Mouse (Mus musculus) ES-Bruce4 (cell line): ENCODE measurements around the gene Gpx3. TPM values are rescaled to one million over a fixed set of nuclear protein-coding genes. Genes with fewer than 3 reads are reported as not detected.

Experiments
- H3K27ac ChIP-seq: 2 replicates; pipeline ENCODE4 v1.5.1; 2012; ENCODE audit warnings: low read length, inconsistent platforms; ENCODE audit not compliant: insufficient read depth
- H3K27me3 ChIP-seq: 2 replicates; pipeline ENCODE4 v1.6.1; 2012; ENCODE audit warnings: mild to moderate bottlenecking, low read length, inconsistent platforms; ENCODE audit not compliant: control insufficient read depth, poor library complexity, insufficient read depth, severe bottlenecking
- H3K36me3 ChIP-seq: 2 replicates; pipeline ENCODE4 v1.6.1; 2012; ENCODE audit warnings: inconsistent platforms, mild to moderate bottlenecking, low read length, moderate library complexity; ENCODE audit not compliant: control insufficient read depth, poor library complexity, insufficient read depth, severe bottlenecking
- H3K4me1 ChIP-seq: one replicate; pipeline ENCODE4 v1.8.1; 2011; ENCODE audit warnings: low read length; ENCODE audit not compliant: control insufficient read depth, insufficient read depth
- H3K4me3 ChIP-seq: 2 replicates; pipeline ENCODE4 v1.5.1; 2011; ENCODE audit warnings: low read depth, mild to moderate bottlenecking, low read length
- H3K9ac ChIP-seq: 2 replicates; pipeline ENCODE4 v1.6.1; 2012; ENCODE audit warnings: low read depth, mild to moderate bottlenecking, inconsistent platforms; ENCODE audit not compliant: poor library complexity, severe bottlenecking
- H3K9me3 ChIP-seq: replicated peaks from 2 replicates; pipeline ENCODE4 v1.6.1; 2012; ENCODE audit warnings: mild to moderate bottlenecking, low read length, inconsistent platforms; ENCODE audit not compliant: control insufficient read depth, poor library complexity, insufficient read depth, severe bottlenecking
- CTCF ChIP-seq: IDR thresholded peaks from one replicate; pipeline ENCODE4 v1.8.1; 2011; ENCODE audit warnings: low read depth, low read length
- EP300 ChIP-seq: IDR thresholded peaks from 2 replicates; pipeline ENCODE4 v1.6.1; 2011; ENCODE audit warnings: low read depth, low read length; ENCODE audit not compliant: insufficient read depth
- POLR2A ChIP-seq: IDR thresholded peaks from one replicate; pipeline ENCODE4 v1.8.1; 2011; ENCODE audit warnings: low read length; ENCODE audit not compliant: insufficient read depth
- polyA plus RNA-seq: library from polyadenylated mRNA; stranded (reverse); fragments of >200 nt; gene quantifications from 2 replicates; pipeline ENCODE4 v1.2.4, GENCODE M21; 2011; ENCODE audit warnings: low read depth; ENCODE audit not compliant: missing spikeins, insufficient read depth, insufficient read length

The Gpx3 gene
- polyA plus RNA-seq, 1 experiment, result 52.4 TPM

DNA sequence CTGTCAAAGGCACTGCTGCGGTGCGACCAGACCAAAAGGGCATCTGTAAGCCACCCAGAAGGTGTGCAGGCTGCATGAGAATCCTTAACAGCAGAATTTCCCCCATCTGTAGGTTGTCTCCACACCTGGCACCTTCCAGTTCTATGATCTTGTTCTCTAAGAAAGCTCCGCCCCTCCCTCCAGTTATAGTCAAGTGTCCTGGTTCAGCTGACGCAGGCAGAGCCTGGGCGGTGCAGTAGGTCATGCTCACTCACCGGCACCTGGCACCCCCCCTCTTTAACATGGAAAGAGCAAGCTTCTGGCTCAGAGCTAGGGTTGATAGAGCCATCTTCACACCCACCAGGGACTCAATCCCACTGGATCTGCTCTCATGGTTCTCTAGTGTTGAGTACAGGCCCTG is 27.0 kb downstream of the Gpx3 start:
- Histone ChIP-seq H3K4me1 (no peaks in the 10 kb centered on the region), H3K4me3 (no peak overlapping the region), H3K9ac (no peak overlapping the region), H3K9me3 (no peaks in the 10 kb centered on the region), H3K27me3 (no peaks in the 10 kb centered on the region), H3K27ac (no peak overlapping the region), H3K36me3 (peaks cover 31% of the 10 kb centered on the region)
- no peak for TF ChIP-seq POLR2A

DNA sequence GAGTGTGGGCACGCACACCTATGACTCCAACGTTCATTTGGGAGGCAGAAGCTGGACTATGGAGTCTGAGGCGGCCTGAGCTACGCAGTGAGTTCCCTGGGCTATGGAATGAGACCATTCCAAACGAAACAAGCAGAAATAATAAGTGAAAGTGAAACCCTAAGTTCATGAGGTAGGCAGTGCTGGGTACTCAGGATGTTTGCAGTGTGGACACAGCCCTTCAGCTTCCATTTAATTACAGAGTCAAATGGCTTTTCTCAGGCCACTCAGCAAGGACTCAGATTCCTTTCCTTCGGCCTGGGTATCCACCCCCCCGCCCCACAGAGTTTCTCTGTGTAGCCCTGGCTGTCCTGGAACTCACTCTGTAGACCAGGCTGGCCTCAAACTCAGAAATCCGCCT is 27.5 kb downstream of the Gpx3 start:
- Histone ChIP-seq H3K9ac (no peak overlapping the region), H3K27ac (no peak overlapping the region), H3K9me3 (no peaks in the 10 kb centered on the region), H3K4me1 (no peaks in the 10 kb centered on the region), H3K4me3 (no peak overlapping the region), H3K27me3 (no peaks in the 10 kb centered on the region), H3K36me3 (peaks cover 31% of the 10 kb centered on the region)
- TF ChIP-seq EP300, result no peak
- no peak for TF ChIP-seq CTCF
- no peak for TF ChIP-seq POLR2A

DNA sequence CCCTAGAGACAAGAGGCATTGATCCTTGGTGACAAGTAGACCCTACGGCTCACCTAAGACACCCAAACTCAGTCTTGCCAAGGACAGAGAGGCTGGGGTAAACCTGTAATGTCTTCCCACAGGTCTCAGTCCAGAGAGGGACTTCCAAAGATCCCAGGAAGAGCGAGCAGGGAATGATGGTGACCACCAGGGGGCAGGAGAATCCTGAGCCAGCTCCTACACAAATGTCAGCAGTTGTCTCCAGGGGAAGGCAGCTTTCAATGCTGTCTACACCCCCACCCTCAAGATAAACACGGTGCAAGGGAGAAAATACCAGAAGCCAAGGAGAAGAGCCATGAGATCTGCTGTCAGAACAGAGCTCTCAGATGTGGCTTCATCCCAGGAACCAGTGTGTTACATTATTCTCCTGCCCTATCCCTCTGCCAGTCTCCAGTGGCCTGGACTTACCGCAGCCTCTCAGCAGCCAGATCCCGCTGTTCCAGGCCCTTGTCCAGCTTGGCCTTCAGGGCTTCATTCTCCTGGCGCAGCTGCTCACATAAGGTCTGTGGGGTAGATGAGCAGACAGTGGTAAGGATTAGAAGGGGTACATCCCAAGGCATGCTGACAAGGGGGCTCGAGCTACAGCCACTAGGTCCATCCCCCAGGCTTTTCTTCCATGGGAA is 28.2 kb downstream of the Gpx3 start:
- Histone ChIP-seq H3K4me3 (no peak overlapping the region), H3K27ac (no peak overlapping the region), H3K4me1 (peaks cover 1% of the 10 kb centered on the region), H3K9ac (no peak overlapping the region), H3K36me3 (peaks cover 31% of the 10 kb centered on the region), H3K27me3 (no peaks in the 10 kb centered on the region), H3K9me3 (no peaks in the 10 kb centered on the region)
- TF ChIP-seq CTCF (peak; percentile 81), EP300 (no peak)

DNA sequence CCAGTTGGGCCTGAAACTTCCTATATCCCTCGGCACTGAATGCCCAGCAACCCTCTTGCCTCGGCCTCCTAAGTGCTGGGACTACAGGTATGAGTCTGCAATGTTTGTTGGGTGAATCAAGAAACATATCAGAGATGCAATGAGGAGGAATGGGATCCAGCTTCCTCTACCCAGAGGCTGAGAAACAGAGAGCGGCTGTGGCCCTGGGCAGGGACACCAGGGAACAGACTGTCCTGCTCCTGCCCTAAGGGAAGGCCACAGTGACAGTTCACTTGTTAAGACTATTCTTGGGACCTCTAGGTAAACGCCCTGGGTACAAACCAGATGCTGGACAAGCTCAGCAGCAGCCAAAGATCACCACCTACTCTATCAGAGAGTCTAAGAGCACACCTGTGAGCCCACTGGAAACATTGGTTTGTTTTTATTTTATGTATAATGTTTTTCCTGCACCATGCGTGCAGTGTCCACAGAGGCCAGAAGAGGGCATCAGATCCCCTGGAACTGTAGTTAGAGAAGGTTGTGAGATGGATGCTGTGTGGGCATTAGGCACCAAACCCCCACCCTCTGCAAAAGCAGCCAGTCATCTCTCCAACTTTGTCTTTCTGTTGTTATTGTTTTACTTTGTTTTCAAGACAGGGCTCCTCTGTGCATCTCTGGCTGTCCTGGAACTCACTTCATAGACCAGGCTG is 29.3 kb downstream of the Gpx3 start:
- H3K36me3 ChIP-seq, result peaks cover 26% of the 10 kb centered on the region
- H3K9me3 ChIP-seq, result no peaks in the 10 kb centered on the region
- no peak overlapping the region for H3K9ac ChIP-seq
- H3K27ac ChIP-seq, result no peak overlapping the region
- peaks cover 6% of the 10 kb centered on the region for H3K4me1 ChIP-seq
- TF ChIP-seq POLR2A (no peak), CTCF (peak; percentile 74)
- no peak overlapping the region for H3K4me3 ChIP-seq
- H3K27me3 ChIP-seq, result no peaks in the 10 kb centered on the region

DNA sequence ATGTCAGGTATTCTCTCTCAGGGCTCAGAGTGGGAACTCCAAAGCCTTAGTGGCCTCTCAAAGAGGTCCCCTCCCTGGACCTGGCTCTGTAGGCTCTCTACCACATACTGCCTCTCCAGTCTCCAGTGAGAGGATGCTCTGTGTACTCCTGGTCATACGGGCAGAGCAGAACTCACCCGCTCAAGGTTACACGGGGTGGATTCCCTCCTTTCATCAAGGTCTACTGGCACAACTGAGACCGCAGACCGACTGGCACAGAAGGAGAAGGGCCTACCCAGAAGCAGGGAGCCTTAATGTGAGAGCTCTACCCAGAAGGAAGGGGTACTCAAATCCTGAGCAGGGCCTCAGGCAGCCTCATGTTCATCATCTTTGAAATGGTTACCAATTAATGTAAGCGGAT is 30.3 kb downstream of the Gpx3 start:
- peaks cover 6% of the 10 kb centered on the region for H3K4me1 ChIP-seq
- TF ChIP-seq CTCF, result no peak
- no peak for TF ChIP-seq EP300
- TF ChIP-seq POLR2A, result no peak
- H3K4me3 ChIP-seq, result no peak overlapping the region
- no peaks in the 10 kb centered on the region for H3K27me3 ChIP-seq
- no peaks in the 10 kb centered on the region for H3K9me3 ChIP-seq
- no peak overlapping the region for H3K9ac ChIP-seq
- peaks cover 30% of the 10 kb centered on the region for H3K36me3 ChIP-seq
- no peak overlapping the region for H3K27ac ChIP-seq

DNA sequence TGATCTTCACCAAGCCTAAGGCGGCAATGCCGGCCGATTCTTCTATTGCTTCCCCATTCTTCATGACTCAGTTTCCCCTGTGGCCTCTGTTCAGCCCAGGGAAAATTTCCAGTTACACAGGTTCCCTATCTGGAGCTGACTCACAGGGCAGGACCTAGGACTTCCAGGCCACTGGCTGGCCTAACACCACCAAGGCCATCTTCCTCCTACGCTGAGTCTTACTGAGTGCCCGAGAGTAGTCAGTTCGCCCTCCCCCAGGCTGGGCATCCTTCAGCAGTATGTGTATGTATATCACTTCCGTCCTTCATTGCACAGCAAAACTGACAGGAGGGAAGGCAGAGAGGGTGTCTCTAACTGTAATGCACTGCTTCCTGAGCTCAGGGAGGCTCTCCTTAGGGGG is 31.9 kb downstream of the Gpx3 start:
- Histone ChIP-seq H3K36me3 (peaks cover 31% of the 10 kb centered on the region), H3K4me1 (peaks cover 6% of the 10 kb centered on the region), H3K9ac (no peak overlapping the region), H3K27ac (no peak overlapping the region), H3K27me3 (no peaks in the 10 kb centered on the region), H3K9me3 (no peaks in the 10 kb centered on the region), H3K4me3 (no peak overlapping the region)
- no peak for TF ChIP-seq CTCF
- no peak for TF ChIP-seq EP300
- no peak for TF ChIP-seq POLR2A
